Mouse (Mus musculus): ENCODE measurements at regions not wholly inside any gene's neighbourhood (a gene's known extent, or its start where the extent isn't known, plus 50 kb on each side); places are given as distances from the start of the nearest gene placed in this dataset.

DNA sequence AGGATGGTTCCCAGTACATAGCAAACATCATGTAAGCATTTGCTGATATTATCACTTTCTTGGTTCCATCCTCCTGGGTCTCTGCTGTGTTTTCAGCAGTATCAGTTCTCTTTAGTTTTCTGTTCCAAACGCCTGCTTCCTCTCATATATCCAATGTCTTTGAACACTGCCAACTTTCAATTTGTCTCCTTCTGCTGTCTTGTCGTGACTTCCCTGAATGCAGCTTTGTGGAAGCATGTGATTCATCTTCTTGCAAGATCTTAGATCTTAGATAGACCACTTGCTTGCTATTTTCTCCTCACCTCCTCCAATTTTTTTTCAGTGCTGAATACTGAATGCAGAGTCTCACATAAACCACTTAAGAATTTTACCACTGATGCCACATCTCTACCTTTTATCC, 576.4 kb downstream of the Efnb2 start:
- 67% methylated on average over 2 of the region's 2 CpGs for WGBS
- ATAC-seq (ENCODE audit: low FRiP score, low read depth): no peak
- Histone ChIP-seq H3K27me3 (no peaks in the 10 kb centered on the region), H3K36me3 (no peaks in the 10 kb centered on the region), H3K9me3 (peaks cover 4% of the 10 kb centered on the region; the same call in 1 of the 2 replicates), H3K4me2 (replicated peaks) (no peak overlapping the region), H3K4me3 (no peak overlapping the region), H3K9ac (no peak overlapping the region), H3K4me1 (no peaks in the 10 kb centered on the region), H3K27ac (no peak overlapping the region)

GRCm38 (mm10) chr8:8064074-8064473, 597.0 kb downstream of the Efnb2 start:
- peaks cover 7% of the 10 kb centered on the region; the same call in 1 of the 2 replicates for H3K4me1 ChIP-seq
- 93% methylated on average over 2 of the region's 2 CpGs for WGBS
- H3K9me3 ChIP-seq: no peaks in the 10 kb centered on the region

DNA sequence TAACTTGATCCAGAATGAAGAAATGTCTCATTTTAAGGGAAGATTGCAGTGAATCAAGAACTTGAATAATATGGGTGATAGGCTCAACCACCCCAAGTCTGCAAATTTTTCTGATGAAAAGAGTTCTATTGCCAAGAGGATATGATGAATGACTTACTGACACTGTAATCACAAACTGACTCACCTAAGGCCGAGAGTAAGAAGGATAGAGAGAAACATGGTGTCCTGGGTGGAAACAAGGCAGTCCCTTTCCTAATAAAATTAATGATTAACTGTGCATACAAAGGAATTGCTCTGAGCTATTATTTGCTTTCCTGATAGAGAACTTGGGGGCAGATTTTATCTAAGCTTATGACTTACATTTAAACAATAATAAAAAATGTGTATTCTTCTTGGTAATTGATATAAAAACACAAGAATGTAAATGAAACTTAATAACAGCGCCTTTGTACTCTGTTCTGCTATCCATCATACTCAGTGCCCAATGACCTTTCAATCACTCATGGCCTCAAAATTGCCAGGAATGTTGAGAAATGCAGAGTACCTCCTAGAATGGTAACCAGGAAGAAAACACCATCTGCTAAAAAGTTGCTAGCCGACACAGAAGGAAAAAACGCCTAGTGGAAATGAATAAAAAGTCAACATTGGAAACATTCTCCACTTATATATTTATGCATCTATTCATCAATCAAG, 606.7 kb downstream of the Efnb2 start:
- WGBS: 68% methylated on average over 4 of the region's 4 CpGs
- H3K4me3 ChIP-seq: no peak overlapping the region
- ATAC-seq (ENCODE audit: low FRiP score, low read depth): no peak

More at GRCm38 (mm10) chr8:8064074-8064473, 597.0 kb downstream of the Efnb2 start:
- no peaks in the 10 kb centered on the region for H3K27me3 ChIP-seq
- no peaks in the 10 kb centered on the region for H3K36me3 ChIP-seq
- no peak overlapping the region for H3K4me2 ChIP-seq (replicated peaks)
- H3K9ac ChIP-seq: no peak overlapping the region
- no peak overlapping the region for H3K4me3 ChIP-seq
- no peak overlapping the region for H3K27ac ChIP-seq
- ATAC-seq (ENCODE audit: low FRiP score, low read depth): no peak

DNA sequence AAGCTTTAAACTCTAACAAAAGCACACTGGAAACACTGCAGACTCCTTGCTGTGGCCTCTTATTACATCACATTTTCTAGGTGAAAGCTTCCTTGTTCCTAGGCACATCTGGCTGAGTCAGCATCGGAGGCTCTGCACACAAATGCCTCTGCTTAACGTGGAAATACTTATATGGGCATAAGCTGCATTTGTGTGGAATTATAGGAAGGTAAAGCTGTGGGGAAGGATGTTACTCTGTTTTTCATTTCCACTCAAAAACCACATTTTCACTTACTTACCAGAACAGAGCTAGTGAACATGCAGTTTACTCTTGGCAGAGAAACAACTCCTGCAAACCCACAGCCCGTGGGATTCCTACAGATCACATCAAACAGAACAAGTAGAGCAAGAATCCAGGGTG, 609.9 kb downstream of the Efnb2 start:
- peak; percentile 94 for ATAC-seq (ENCODE audit: low FRiP score, low read depth)
- Histone ChIP-seq H3K4me1 (peaks cover 20% of the 10 kb centered on the region), H3K27me3 (0 out of 2 replicates have a peak, but pooled peaks cover 3% of the 10 kb centered on the region), H3K9me3 (no peaks in the 10 kb centered on the region), H3K4me2 (replicated peaks) (peak overlapping the region; percentile 12), H3K36me3 (no peaks in the 10 kb centered on the region), H3K4me3 (no peak overlapping the region), H3K9ac (no peak overlapping the region), H3K27ac (peak overlapping the region; percentile 65)
- 7% methylated on average over 3 of the region's 3 CpGs for WGBS

More for the DNA sequence above, 606.7 kb downstream of the Efnb2 start:
- Histone ChIP-seq H3K27ac (no peak overlapping the region), H3K4me2 (replicated peaks) (no peak overlapping the region), H3K36me3 (no peaks in the 10 kb centered on the region), H3K9ac (no peak overlapping the region), H3K27me3 (0 out of 2 replicates have a peak, but pooled peaks cover 3% of the 10 kb centered on the region), H3K4me1 (peaks cover 20% of the 10 kb centered on the region), H3K9me3 (no peaks in the 10 kb centered on the region)

DNA sequence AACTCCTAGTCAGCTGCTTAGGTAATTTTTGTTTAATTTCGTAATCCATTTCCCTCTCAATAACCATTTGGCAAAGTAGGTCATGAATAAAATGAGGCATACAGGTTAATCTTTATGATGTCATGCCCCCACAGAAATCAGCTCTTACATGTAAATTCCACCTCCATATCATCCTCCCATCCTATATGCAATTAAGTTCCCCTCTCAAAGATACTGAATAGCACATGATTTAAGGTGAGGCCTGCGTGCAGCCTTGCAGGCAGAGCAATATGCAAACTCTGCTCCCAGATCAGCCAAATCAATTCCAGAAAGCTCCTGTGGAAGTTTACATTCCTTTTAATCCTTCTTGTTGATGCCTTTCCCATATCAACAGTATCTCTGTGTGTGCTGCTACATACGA, 610.3 kb downstream of the Efnb2 start:
- ATAC-seq (ENCODE audit: low FRiP score, low read depth): peak; percentile 21; the same call in 1 of the 2 replicates
- WGBS: 35% methylated on average over 3 of the region's 3 CpGs
- Histone ChIP-seq H3K9ac (no peak overlapping the region), H3K4me3 (no peak overlapping the region), H3K36me3 (no peaks in the 10 kb centered on the region), H3K4me1 (peaks cover 20% of the 10 kb centered on the region), H3K4me2 (replicated peaks) (peak overlapping the region; percentile 12), H3K27ac (peak overlapping the region; percentile 65), H3K27me3 (0 out of 2 replicates have a peak, but pooled peaks cover 4% of the 10 kb centered on the region), H3K9me3 (no peaks in the 10 kb centered on the region)

DNA sequence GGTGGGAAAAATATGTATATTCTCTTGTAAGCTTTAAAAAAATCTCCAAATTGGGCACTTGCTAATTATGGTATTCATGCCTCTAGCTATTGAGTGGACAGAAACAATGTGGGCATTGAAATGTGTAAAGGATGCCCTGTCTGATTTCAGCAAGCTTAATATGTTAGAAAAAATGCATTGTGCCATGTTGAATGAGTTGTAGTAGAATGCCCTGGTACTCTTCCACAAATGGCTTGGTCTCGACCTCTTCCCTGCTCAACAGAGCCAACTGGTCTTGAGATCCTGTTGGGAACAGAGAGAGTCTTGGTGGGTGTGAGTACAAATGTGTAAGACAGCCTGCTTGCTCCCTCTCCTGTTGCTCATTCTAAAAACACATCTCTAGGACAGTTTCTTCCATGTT, 616.1 kb downstream of the Efnb2 start:
- no peak overlapping the region for H3K4me3 ChIP-seq
- no peaks in the 10 kb centered on the region for H3K9me3 ChIP-seq
- WGBS: 85% methylated on average over 1 of the region's 1 CpGs
- H3K4me1 ChIP-seq: no peaks in the 10 kb centered on the region
- no peaks in the 10 kb centered on the region for H3K36me3 ChIP-seq
- no peak for ATAC-seq (ENCODE audit: low FRiP score, low read depth)
- H3K27me3 ChIP-seq: 0 out of 2 replicates have a peak, but pooled peaks cover 3% of the 10 kb centered on the region
- no peak overlapping the region for H3K27ac ChIP-seq
- H3K9ac ChIP-seq: no peak overlapping the region
- H3K4me2 ChIP-seq (replicated peaks): no peak overlapping the region

DNA sequence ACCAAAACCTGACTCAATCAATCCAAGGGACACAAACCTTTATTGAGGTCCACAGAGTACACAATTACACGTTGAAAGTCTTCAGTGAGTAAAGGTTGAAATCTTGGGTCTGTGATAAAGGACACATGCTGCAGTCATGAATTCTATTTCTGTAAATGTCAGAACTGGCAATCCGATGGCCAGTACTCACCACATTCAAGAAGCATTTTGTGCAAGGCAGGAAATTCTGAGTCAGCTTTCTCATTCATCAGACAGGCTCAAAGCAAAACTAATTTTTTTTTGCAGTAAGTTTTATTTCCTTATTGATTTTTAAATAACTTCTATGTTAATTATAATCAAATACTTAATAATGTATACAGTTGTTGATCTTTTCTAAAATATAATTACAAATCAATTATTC, 616.7 kb downstream of the Efnb2 start:
- no peaks in the 10 kb centered on the region for H3K36me3 ChIP-seq
- H3K27me3 ChIP-seq: 0 out of 2 replicates have a peak, but pooled peaks cover 3% of the 10 kb centered on the region
- WGBS: 81% methylated on average over 2 of the region's 2 CpGs
- H3K4me2 ChIP-seq (replicated peaks): no peak overlapping the region
- ATAC-seq (ENCODE audit: low FRiP score, low read depth): no peak
- no peak overlapping the region for H3K27ac ChIP-seq
- H3K9me3 ChIP-seq: no peaks in the 10 kb centered on the region
- H3K4me3 ChIP-seq: no peak overlapping the region
- H3K4me1 ChIP-seq: no peaks in the 10 kb centered on the region
- no peak overlapping the region for H3K9ac ChIP-seq

DNA sequence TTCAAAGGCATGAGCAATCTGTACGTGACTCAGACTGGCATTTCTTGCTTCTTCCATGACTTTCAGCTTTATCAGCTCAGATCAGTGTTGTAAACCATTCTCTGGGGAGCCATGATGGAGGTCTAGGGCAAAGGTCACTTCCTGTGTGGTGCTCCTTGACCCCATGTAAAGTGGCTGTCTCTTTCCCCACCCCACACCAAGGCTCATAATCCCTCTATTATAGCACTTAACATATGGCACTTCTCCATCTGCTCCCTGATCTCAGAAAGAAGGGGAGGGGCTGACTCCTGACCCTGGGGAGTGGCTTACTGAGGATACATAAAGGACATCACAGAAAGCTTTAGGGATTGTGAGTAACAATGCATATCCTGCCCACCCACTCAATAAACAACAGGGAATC, 623.1 kb downstream of the Efnb2 start:
- no peaks in the 10 kb centered on the region for H3K27me3 ChIP-seq
- no peaks in the 10 kb centered on the region for H3K9me3 ChIP-seq
- H3K27ac ChIP-seq: no peak overlapping the region
- no peak overlapping the region for H3K4me2 ChIP-seq (replicated peaks)
- H3K4me3 ChIP-seq: no peak overlapping the region
- no peak for ATAC-seq (ENCODE audit: low FRiP score, low read depth)
- no peaks in the 10 kb centered on the region for H3K36me3 ChIP-seq
- H3K9ac ChIP-seq: no peak overlapping the region
- 50% methylated on average over 1 of the region's 1 CpGs for WGBS
- H3K4me1 ChIP-seq: no peaks in the 10 kb centered on the region

DNA sequence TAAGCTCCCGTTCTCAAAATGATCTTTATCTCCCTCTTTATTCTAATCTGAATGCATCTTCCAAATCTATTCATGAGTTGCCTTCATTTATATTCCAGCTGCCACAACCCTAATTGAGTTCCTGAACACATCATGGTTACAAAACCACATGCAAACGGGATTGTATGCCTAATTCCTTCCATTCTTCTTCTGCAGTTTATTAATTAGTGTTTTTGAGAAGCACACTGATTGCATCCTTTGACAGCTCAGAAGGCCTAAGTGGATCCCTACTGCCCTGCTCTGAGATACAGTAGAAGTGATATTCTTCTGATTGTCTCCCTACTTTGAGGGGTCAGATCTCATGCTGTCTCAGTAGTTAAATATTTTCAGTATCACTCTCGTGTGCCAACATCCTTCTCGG, 649.9 kb downstream of the Efnb2 start:
- no peak overlapping the region for H3K4me2 ChIP-seq (replicated peaks)
- H3K4me3 ChIP-seq: no peak overlapping the region
- 67% methylated on average over 4 of the region's 4 CpGs for WGBS
- no peaks in the 10 kb centered on the region for H3K27me3 ChIP-seq
- no peaks in the 10 kb centered on the region for H3K4me1 ChIP-seq
- H3K27ac ChIP-seq: no peak overlapping the region
- no peak for ATAC-seq (ENCODE audit: low FRiP score, low read depth)
- H3K36me3 ChIP-seq: no peaks in the 10 kb centered on the region
- H3K9ac ChIP-seq: no peak overlapping the region
- no peaks in the 10 kb centered on the region for H3K9me3 ChIP-seq

GRCm38 (mm10) chr8:7994905-7995304, 666.1 kb downstream of the Efnb2 start:
- H3K27me3 ChIP-seq: no peaks in the 10 kb centered on the region
- no peak overlapping the region for H3K4me2 ChIP-seq (replicated peaks)
- H3K9me3 ChIP-seq: no peaks in the 10 kb centered on the region
- H3K4me3 ChIP-seq: no peak overlapping the region
- no peaks in the 10 kb centered on the region for H3K36me3 ChIP-seq
- WGBS: 60% methylated on average over 2 of the region's 2 CpGs
- no peaks in the 10 kb centered on the region for H3K4me1 ChIP-seq
- H3K27ac ChIP-seq: no peak overlapping the region
- no peak for ATAC-seq (ENCODE audit: low FRiP score, low read depth)
- H3K9ac ChIP-seq: no peak overlapping the region

GRCm38 (mm10) chr8:7988820-7989219, 672.2 kb downstream of the Efnb2 start:
- H3K27ac ChIP-seq: no peak overlapping the region

DNA sequence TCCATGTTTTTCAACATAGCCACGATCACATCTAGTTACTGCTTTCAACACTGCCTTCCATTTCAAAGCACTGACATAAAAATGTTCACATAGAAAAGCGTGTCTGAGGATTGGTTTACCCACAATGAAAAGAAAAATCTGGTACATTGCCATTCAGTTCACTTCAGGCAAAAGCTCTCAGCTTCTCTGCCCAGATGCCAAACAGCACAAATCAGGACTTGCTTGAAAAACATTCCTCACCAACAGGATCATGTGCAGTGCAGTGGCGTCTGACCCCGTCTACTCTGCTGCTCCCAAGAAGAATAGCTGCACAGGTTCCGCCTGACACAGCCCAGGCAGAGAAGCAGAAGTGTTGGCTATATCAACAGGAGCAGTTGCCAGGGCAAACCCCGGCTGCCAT, 684.0 kb downstream of the Efnb2 start:
- ATAC-seq (ENCODE audit: low FRiP score, low read depth): no peak
- H3K4me2 ChIP-seq (replicated peaks): no peak overlapping the region
- WGBS: 77% methylated on average over 6 of the region's 6 CpGs

More at GRCm38 (mm10) chr8:7988820-7989219, 672.2 kb downstream of the Efnb2 start:
- Histone ChIP-seq H3K4me3 (no peak overlapping the region), H3K4me1 (no peaks in the 10 kb centered on the region), H3K4me2 (replicated peaks) (no peak overlapping the region), H3K27me3 (no peaks in the 10 kb centered on the region), H3K36me3 (no peaks in the 10 kb centered on the region), H3K9me3 (no peaks in the 10 kb centered on the region), H3K9ac (no peak overlapping the region)
- ATAC-seq (ENCODE audit: low FRiP score, low read depth): no peak
- 83% methylated on average over 3 of the region's 3 CpGs for WGBS

DNA sequence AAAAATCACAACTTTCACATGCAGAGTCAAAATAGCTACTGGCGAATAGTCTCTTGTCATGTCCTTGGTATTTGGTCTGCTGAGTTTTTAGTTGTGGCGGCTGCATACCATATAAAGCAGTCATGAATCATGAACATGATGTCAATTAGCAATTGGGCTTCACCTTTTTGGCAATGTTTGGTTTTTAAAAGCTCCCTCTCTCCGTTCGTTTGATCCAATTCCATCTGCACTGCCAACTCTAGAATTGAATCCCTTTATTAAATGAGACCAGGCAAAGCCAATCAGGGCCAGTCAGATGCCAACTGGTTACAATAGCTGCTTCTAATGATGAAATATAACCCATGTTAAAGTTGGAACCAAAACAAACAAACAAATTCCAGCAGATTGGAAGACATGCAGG, 687.3 kb downstream of the Efnb2 start:
- H3K4me3 ChIP-seq: no peak overlapping the region
- WGBS: 80% methylated on average over 4 of the region's 4 CpGs
- H3K4me1 ChIP-seq: no peaks in the 10 kb centered on the region
- no peak overlapping the region for H3K9ac ChIP-seq
- H3K9me3 ChIP-seq: no peaks in the 10 kb centered on the region
- H3K27me3 ChIP-seq: no peaks in the 10 kb centered on the region
- no peaks in the 10 kb centered on the region for H3K36me3 ChIP-seq
- ATAC-seq (ENCODE audit: low FRiP score, low read depth): no peak
- H3K4me2 ChIP-seq (replicated peaks): no peak overlapping the region
- H3K27ac ChIP-seq: no peak overlapping the region

More for the DNA sequence above, 684.0 kb downstream of the Efnb2 start:
- H3K36me3 ChIP-seq: no peaks in the 10 kb centered on the region
- no peaks in the 10 kb centered on the region for H3K4me1 ChIP-seq
- H3K27ac ChIP-seq: no peak overlapping the region
- H3K27me3 ChIP-seq: no peaks in the 10 kb centered on the region
- H3K9me3 ChIP-seq: no peaks in the 10 kb centered on the region
- no peak overlapping the region for H3K4me3 ChIP-seq
- no peak overlapping the region for H3K9ac ChIP-seq

Measured in limb, embryonic 13.5 days (tissue).